Mouse (Mus musculus): ENCODE data around the gene Zfp46.
A peak's percentile ranks its signal among the peaks of the same experiment; 100 is the strongest.

The Zfp46 gene

DNA sequence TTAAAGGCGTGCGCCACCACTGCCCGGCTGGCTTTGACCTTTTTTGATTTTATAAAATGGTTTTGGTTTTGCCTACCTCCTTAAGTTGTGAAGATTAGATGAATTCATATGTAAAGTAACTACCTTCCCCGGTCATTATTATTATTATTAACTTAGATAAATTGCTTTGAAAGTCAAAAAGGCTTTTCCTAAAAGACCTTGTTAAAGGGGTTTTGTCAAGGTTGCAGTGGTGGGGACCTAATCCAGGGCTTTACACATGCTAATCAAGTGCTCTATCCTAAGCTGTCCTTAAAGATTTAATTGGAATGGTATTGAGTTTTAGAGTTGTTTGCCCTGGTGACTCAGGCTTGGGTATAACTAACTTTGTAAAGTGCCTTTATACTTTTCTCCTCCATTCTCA lies 33.2 kb downstream of the Zfp46 start:
- DNase-seq, result no peak

GRCm38 (mm10) chr4:136320016-136320415 lies 35.5 kb downstream of the Zfp46 start:
- no peak for DNase-seq

DNA sequence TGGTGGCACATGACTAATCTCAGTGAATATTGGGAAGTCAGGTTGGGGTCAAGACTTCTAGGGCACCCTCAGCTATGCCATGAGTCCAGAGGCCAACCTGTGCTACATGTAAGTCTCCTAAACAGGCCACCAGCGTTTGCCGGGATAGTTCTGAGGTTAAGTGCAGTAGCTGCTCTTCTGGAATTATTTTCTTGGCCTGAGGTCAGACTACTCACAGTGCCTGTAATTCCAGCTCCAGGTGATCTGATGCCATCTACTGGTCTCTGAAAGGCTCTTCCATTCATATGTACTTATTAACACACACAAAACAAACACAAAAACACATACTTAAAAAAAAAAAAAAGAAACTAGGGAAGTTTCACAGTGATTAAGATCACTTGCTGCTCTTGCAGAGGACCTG lies 39.7 kb downstream of the Zfp46 start:
- peak; percentile 32 for DNase-seq

DNA sequence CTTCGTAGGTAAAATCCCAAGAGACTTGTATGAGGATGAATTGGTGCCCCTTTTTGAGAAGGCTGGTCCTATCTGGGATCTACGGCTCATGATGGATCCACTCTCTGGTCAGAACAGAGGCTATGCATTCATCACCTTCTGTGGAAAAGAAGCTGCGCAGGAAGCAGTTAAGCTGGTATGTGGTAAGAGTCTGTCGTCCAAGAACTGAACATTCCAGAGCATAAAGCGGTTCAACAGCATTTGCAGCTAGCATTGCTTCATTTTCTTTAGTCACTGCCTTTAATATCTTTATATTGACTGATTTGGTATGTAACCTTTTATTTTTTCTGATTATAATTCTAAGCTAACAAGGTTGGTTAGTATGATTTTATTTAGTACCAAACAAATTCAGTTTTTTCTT lies 42.8 kb downstream of the Zfp46 start:
- DNase-seq, result no peak

GRCm38 (mm10) chr4:136328115-136328514 lies 43.6 kb downstream of the Zfp46 start:
- DNase-seq, result no peak

DNA sequence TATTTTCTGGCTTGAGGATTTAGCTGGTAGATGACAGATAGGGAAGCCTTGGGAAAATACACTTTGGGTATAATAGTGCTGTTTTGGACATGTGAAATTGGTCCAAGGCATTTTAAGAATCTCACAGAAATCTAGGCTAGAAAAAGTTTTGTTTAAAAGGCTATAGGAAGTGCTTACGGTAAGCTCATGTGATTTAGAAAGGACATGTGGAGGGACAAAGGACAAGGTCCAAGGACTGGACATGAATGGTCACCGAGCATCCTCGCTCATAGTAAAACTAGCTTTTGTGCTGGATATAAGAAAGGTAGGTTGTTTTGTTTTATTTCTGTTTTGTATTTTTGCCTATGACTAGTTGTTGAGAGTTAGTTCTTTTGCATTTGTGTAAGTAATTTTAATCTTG lies 47.2 kb downstream of the Zfp46 start:
- DNase-seq, result no peak

DNA sequence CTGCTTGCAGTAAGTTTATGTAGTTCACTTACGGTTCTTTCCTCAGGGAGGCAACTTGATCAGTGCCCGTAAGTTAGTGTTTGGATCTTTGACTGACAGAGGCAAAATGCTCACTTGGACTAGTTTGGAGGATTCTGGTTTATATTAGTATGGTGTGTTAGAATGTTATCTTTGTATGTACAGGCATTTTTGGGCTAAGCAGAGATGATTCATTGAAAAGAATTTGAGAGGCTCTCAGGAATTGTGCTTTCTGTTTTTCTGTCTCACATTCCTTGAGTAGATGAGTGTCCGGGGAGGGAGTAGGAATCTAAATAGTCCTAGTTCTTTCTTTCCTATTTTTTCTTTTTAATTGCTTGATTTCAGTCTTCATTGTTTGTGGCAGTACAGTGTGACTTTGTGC lies 48.7 kb downstream of the Zfp46 start:
- no peak for DNase-seq

DNA sequence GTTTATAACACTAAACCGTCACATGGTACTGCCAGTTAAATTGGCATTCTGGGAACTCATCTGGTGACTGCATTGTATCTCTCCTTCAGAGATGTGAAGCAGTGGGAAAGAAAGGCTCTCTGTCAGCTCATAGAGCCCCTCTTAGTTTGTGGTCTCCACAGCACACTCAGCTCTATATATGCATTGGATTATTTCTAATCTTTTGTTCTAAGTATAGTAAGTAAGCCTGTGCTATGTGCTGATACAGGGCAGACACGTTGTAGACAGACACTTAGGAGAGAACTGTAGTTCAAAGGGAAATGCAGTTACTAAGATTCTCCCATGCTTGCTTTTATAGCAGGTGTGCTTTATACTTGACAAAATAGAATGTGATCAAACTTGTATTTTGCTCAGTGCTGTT lies 50.6 kb downstream of the Zfp46 start:
- DNase-seq, result no peak

- DNase-seq, result no peak
Measured at GRCm38 (mm10) chr4:136337129-136337528, 52.6 kb downstream of the Zfp46 start.

All from retina, postnatal 1 day (tissue).